Comparison of ENCODE assay signal across 10 mouse cellular contexts in the genomic region with DNA sequence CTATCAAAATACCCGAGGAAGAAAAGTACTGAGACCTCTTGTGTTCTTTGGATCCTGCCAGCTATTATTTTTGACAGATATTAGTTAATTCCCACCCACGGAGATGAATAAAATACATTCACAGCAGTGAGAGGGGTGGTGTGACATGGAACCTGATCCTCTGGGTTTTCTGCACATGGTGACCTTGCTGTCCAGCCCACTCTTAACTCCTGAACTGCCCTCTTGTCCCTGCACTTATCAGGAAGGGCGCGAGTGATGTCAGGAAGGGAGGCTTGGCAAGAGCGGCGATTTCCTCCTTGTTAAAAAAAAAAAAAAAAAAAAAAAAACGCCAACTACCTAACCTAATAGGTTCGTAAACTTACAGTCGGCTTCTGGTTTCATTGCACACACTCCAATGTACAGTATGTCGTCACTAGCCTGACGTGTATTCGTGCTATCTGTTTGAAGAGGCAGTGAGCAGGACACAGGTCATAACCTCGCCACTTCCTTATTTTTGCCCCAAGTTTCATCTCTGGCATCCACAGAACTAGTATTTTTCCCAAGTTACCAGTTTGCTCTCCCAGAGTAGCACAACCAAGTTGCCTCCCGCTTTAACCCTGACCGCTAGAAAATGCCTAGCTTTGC.
DNase-seq lines count a peak whose midpoint lies in the region; ATAC-seq and TF ChIP-seq lines count a peak whose summit lies in the region.
"Had no signal": no experiment of that assay in that cellular context is flagged by ENCODE, and none has a peak within 500 bp of the region (broad histone marks: within the 10 kb centered on the region; RNA-seq: fewer than 3 reads in every experiment).

No protein-coding gene starts in this region.

- H3K4me2 ChIP-seq in liver, embryonic 15.5 days, result peak overlapping the region; percentile 32

- 32% methylated on average over 15 of the region's 15 CpGs for WGBS in heart, embryonic 10.5 days
- 41% methylated on average over 15 of the region's 15 CpGs for WGBS in liver, embryonic 15.5 days (ENCODE audit: insufficient replicate concordance)

- TF ChIP-seq CTCF in left cerebral cortex, adult 2 months (IDR thresholded peaks at IDR 0.05), result no peak

- ATAC-seq in liver, embryonic 15.5 days (ENCODE audit: insufficient read depth), result no peak
- ATAC-seq: Patski had no signal

- H3K36me3 ChIP-seq in heart, embryonic 10.5 days, result no peaks in the 10 kb centered on the region
- H3K36me3 ChIP-seq in liver, embryonic 15.5 days (replicated peaks), result no peaks in the 10 kb centered on the region

- peak; percentile 14 for DNase-seq in kidney, postnatal 10 days
- no peak for DNase-seq in kidney, postnatal 25 days
- peak; percentile 1 to 9 for DNase-seq in adrenal gland, postnatal 36 days
- DNase-seq in heart, embryonic 10.5 days (ENCODE audit: low spot score), result no peak
- DNase-seq in right cerebral cortex, postnatal 36 days (ENCODE audit: low spot score in 2 of 2), result no peak
- no peak for DNase-seq in left cerebral cortex, adult 2 months (ENCODE audit: extremely low spot score in 1 of 2, low spot score in 2 of 2)
- DNase-seq: cerebellum, adult 11 months; thymus, adult 2 months had no signal

- H3K9me3 ChIP-seq in heart, embryonic 10.5 days, result no peaks in the 10 kb centered on the region
- no peaks in the 10 kb centered on the region for H3K9me3 ChIP-seq in liver, embryonic 15.5 days (replicated peaks)

- H3K4me1 ChIP-seq in heart, embryonic 10.5 days, result peaks cover 21% of the 10 kb centered on the region
- no peaks in the 10 kb centered on the region for H3K4me1 ChIP-seq in liver, embryonic 15.5 days (replicated peaks)

- peak overlapping the region; percentile 48 for H3K4me3 ChIP-seq in heart, embryonic 10.5 days
- no peak overlapping the region for H3K4me3 ChIP-seq in liver, embryonic 15.5 days (replicated peaks)
- no peak overlapping the region for H3K4me3 ChIP-seq in left cerebral cortex, adult 2 months

- H3K9ac ChIP-seq in liver, embryonic 15.5 days, result no peak overlapping the region

- intact Hi-C loops in left cerebral cortex, adult 2 months (cut with DNase I), result no loop called here

- H3K27ac ChIP-seq in heart, embryonic 10.5 days, result peak overlapping the region; percentile 78
- H3K27ac ChIP-seq in liver, embryonic 15.5 days (replicated peaks), result no peak overlapping the region
- no peak overlapping the region for H3K27ac ChIP-seq in left cerebral cortex, adult 2 months

- H3K27me3 ChIP-seq in heart, embryonic 10.5 days (ENCODE audit: insufficient read depth, poor library complexity, severe bottlenecking), result no peaks in the 10 kb centered on the region
- H3K27me3 ChIP-seq in liver, embryonic 15.5 days, result no peaks in the 10 kb centered on the region

Comparison
In these comparisons a context has a peak if more than half of its experiments do, and no peak if none do; other contexts are left out.
1. DNase-seq: peak in kidney, postnatal 10 days (single experiment) and adrenal gland, postnatal 36 days (2 of 2); none in kidney, postnatal 25 days (0 of 2), heart, embryonic 10.5 days (single experiment), right cerebral cortex, postnatal 36 days (0 of 2) and left cerebral cortex, adult 2 months (0 of 2).